Mouse (Mus musculus) megakaryocyte, embryonic 14.5 days (primary cell): Measurements from ENCODE around the gene Lyst. TPM values are rescaled to one million over a fixed set of nuclear protein-coding genes. Genes with fewer than 3 reads are reported as not detected.
"Not testable (repeated sequence)": the region's sequence is repeated elsewhere in the genome, so short reads cannot be mapped to it uniquely, and the experiment has no call there.

Experiments used
- H3K27me3 ChIP-seq: replicated peaks from 2 replicates; pipeline ENCODE3; 2012; ENCODE audit warnings: inconsistent platforms
- H3K36me3 ChIP-seq: replicated peaks from 2 replicates; pipeline ENCODE3; 2012; ENCODE audit warnings: low read length, inconsistent platforms, mixed read lengths
- H3K4me1 ChIP-seq: 2 replicates; pipeline ENCODE4 v1.6.1; 2012; ENCODE audit warnings: inconsistent platforms
- H3K4me3 ChIP-seq: replicated peaks from 2 replicates; pipeline ENCODE3; 2012; ENCODE audit warnings: moderate library complexity, mild to moderate bottlenecking, inconsistent platforms
- H3K9me3 ChIP-seq: 2 replicates; pipeline ENCODE4 v1.6.1; 2012; ENCODE audit warnings: inconsistent platforms
- FLI1 ChIP-seq: IDR thresholded peaks from 2 replicates; pipeline ENCODE4 v1.6.1; 2012; ENCODE audit warnings: low read length, inconsistent platforms, mixed read lengths
- GATA1 ChIP-seq: IDR thresholded peaks from 3 replicates; pipeline ENCODE4 v1.6.1; 2012; ENCODE audit warnings: mixed read lengths, low read length, inconsistent platforms, borderline replicate concordance
- polyA plus RNA-seq: library from polyadenylated mRNA; stranded (reverse); fragments of >175 nt; gene quantifications from 2 replicates; pipeline ENCODE4 v1.2.3, GENCODE M21; 2012; ENCODE audit warnings: low replicate concordance; ENCODE audit not compliant: insufficient read depth

Lyst gene
- polyA plus RNA-seq, 1 experiment: 0.91 TPM

- TF ChIP-seq GATA1: no peak
- H3K27me3 ChIP-seq: peaks cover 77% of the 10 kb centered on the region
- H3K4me1 ChIP-seq: peaks cover 25% of the 10 kb centered on the region
- H3K36me3 ChIP-seq: no peaks in the 10 kb centered on the region
- H3K9me3 ChIP-seq: peaks cover 3% of the 10 kb centered on the region; the same call in 1 of the 2 replicates
- H3K4me3 ChIP-seq: no peak overlapping the region
These were observed 196.8 kb downstream of the Lyst start for GRCm38 (mm10) chr13:13786971-13787370.

DNA sequence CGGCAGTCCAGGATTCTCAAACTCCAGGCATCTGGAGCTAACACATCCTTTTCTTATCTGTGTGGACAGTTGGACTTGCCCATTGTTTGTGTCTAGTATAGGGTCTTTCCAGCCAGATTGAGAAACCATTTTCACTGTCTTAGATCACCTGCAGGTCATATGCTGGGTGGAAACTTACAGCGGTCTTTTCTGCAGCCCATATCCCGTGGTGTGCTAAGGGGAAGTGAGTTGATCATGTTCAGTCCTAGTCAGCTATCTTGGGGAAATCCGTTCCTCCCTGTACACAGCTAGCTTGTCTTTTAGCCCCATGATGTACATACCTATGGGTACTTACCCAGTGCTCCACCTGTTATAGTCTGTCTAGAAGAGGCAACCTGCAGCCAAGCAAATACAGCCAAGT is 197.9 kb downstream of the Lyst start:
- Histone ChIP-seq H3K36me3 (no peaks in the 10 kb centered on the region), H3K4me3 (no peak overlapping the region), H3K27me3 (peaks cover 69% of the 10 kb centered on the region), H3K9me3 (peaks cover 3% of the 10 kb centered on the region; the same call in 1 of the 2 replicates), H3K4me1 (peaks cover 25% of the 10 kb centered on the region)
- TF ChIP-seq GATA1: no peak
- TF ChIP-seq FLI1: no peak

DNA sequence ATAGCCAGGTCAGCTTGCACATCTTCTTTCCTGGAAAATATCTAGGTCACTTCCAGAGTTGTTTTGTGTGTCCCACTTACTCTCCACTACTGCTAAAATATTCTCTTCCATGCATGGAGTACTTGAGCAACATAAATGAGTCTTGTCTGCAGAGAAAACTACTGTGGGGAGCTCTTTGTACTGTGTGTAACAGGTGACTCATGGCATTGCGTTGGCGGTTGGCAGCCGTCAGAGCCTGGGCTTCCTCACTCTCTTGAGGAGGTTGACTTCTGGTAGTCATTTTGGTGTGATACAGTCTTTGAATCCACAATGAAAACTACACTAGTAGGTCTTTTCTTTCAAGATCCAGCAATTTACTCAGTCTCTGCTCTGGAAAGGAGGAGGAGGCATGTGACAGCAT is 201.8 kb downstream of the Lyst start:
- Histone ChIP-seq H3K4me1 (no peaks in the 10 kb centered on the region), H3K36me3 (no peaks in the 10 kb centered on the region), H3K4me3 (no peak overlapping the region), H3K9me3 (0 out of 2 replicates have a peak, but pooled peaks cover 4% of the 10 kb centered on the region), H3K27me3 (peaks cover 41% of the 10 kb centered on the region)
- TF ChIP-seq FLI1 (no peak), GATA1 (no peak)

GRCm38 (mm10) chr13:13795166-13795832 is 205.1 kb downstream of the Lyst start:
- Histone ChIP-seq H3K4me3 (no peak overlapping the region), H3K27me3 (peaks cover 20% of the 10 kb centered on the region), H3K36me3 (no peaks in the 10 kb centered on the region), H3K4me1 (no peaks in the 10 kb centered on the region), H3K9me3 (0 out of 2 replicates have a peak, but pooled peaks cover 4% of the 10 kb centered on the region)
- TF ChIP-seq GATA1: no peak
- no peak for TF ChIP-seq FLI1

DNA sequence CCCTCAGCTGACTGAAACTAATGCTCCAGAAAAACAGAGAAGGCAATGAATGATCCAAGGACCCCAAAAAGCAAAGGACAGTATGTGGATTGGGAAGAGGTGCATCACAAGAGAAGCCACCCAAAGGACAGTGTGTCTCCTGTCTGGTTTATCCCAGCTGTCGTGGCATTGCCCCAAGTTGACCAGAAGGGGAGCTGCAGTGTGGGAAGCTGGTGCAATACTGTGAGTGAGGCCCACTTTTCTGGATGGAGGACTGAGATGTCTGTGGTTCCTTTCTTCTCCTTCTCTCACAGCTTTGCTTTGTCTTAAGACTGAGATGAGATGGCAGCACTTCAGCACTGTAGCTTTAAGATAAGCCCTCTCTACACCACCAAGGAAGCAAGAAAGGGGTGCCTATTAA is 205.9 kb downstream of the Lyst start:
- Histone ChIP-seq H3K9me3 (0 out of 2 replicates have a peak, but pooled peaks cover 4% of the 10 kb centered on the region), H3K27me3 (peaks cover 16% of the 10 kb centered on the region), H3K4me3 (no peak overlapping the region), H3K36me3 (no peaks in the 10 kb centered on the region), H3K4me1 (no peaks in the 10 kb centered on the region)
- no peak for TF ChIP-seq GATA1
- TF ChIP-seq FLI1: no peak

DNA sequence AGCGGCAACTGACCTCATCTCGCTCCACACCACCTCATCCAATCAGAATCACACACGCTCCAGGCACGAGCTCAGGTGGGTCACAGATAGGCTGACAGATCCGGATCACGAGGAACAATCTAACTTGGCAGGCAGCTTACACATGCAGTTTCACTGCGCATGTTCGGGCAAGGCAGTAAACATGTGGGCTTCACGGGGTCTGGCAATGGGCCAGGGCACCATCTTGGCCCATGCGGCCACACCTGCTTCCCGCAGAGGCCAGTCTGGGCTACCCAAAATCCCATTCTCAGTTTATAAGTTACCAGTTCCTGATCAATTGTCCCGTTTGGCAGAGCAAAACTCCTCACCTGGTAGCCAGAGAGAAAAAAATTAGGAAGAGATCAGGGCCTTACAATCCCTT is 207.6 kb downstream of the Lyst start:
- not testable (repeated sequence) for H3K9me3 ChIP-seq, H3K36me3 ChIP-seq, H3K4me1 ChIP-seq, H3K4me3 ChIP-seq
- peaks cover 10% of the 10 kb centered on the region for H3K27me3 ChIP-seq

GRCm38 (mm10) chr13:13798775-13799174 is 208.6 kb downstream of the Lyst start:
- H3K9me3 ChIP-seq: peaks cover 9% of the 10 kb centered on the region; the same call in 1 of the 2 replicates
- H3K4me1 ChIP-seq: no peaks in the 10 kb centered on the region
- TF ChIP-seq GATA1 (no peak), FLI1 (no peak)
- H3K4me3 ChIP-seq: no peak overlapping the region
- peaks cover 14% of the 10 kb centered on the region for H3K27me3 ChIP-seq
- no peaks in the 10 kb centered on the region for H3K36me3 ChIP-seq

DNA sequence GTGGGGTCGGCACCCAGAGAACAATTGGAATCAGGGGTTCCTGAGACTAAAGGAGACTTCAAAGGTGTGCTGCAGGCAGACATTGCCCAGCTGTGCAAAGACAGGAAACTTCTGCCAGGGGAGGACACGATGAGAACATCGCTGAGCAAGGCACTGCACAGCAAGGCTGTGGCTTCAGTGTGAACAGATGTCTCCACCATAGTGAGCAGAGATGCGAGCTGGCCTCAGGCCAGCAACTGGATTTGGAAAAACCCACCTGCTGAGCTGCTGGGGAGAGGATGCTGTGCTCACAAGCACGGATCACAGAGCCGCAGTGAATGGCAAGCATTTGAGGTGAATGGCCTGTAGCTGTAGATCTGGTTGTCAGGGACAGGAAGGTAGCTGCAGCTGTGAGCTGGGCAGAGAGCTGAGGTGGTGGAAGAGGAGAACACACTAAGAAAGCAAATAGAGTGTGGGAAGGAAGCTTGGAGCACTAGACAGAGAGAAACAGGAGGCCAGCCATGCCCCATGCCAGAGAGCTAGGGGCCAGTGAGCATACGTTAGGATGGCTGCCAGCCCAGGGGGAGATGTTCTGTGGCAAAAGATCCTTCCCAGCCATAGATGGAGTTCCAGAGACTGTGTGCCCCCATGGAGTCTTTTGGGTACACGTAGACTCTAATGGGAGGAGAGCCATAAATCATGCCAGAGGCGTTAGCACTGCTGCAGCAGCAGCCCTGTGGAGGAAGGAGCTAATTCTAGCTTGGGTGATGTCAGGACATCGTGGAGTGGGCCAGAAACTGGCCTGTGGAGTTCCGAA is 218.3 kb downstream of the Lyst start:
- H3K4me3 ChIP-seq: no peak overlapping the region

GRCm38 (mm10) chr13:13810885-13811284 is 220.7 kb downstream of the Lyst start:
- no peaks in the 10 kb centered on the region for H3K36me3 ChIP-seq
- H3K4me3 ChIP-seq: no peak overlapping the region
- TF ChIP-seq FLI1 (no peak), GATA1 (no peak)
- H3K4me1 ChIP-seq: no peaks in the 10 kb centered on the region
- no peaks in the 10 kb centered on the region for H3K9me3 ChIP-seq
- H3K27me3 ChIP-seq: peaks cover 14% of the 10 kb centered on the region

More for the DNA sequence above, 218.3 kb downstream of the Lyst start:
- Histone ChIP-seq H3K4me1 (no peaks in the 10 kb centered on the region), H3K27me3 (peaks cover 15% of the 10 kb centered on the region), H3K9me3 (no peaks in the 10 kb centered on the region), H3K36me3 (no peaks in the 10 kb centered on the region)
- TF ChIP-seq GATA1 (no peak), FLI1 (no peak)

GRCm38 (mm10) chr13:13818696-13819095 is 228.5 kb downstream of the Lyst start:
- Histone ChIP-seq H3K36me3 (no peaks in the 10 kb centered on the region), H3K4me3 (no peak overlapping the region), H3K4me1 (no peaks in the 10 kb centered on the region), H3K9me3 (no peaks in the 10 kb centered on the region), H3K27me3 (peaks cover 4% of the 10 kb centered on the region)
- TF ChIP-seq FLI1: no peak
- TF ChIP-seq GATA1: no peak
